Mouse (Mus musculus): ENCODE measurements at regions not wholly inside any gene's neighbourhood (a gene's known extent, or its start where the extent isn't known, plus 50 kb on each side); places are given as distances from the start of the nearest gene placed in this dataset.

DNA sequence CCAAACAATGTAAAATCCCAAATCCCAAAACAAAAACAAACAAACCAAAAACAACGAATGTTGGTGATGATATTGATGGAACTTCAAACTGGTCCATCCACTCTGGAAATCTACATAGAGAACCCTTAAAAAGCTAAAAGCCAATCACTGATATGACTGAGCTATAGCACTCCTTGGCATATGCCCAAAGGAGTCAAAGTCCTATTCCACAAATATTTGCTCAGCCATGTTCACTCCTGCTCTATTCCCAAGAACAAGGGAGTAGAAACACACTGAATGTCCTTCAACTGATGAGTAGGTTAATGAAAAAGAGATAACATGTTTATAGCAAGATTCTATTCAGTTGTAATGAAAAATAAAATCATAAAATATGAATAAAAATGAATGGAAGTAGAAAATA, 63.0 kb upstream of the B430305J03Rik start:
- no peak for TF ChIP-seq CTCF (IDR thresholded peaks at IDR 0.05; ENCODE audit: extremely low read depth, insufficient read depth, low read length)
- no peak for TF ChIP-seq POLR2A (IDR thresholded peaks at IDR 0.05; ENCODE audit: extremely low read depth, insufficient read depth, low read length)

Data from cortical plate, adult 2 months (tissue).